Mouse (Mus musculus) liver, embryonic 11.5 days (tissue): Measurements from ENCODE around the gene Lcp1. TPM values are rescaled to one million over a fixed set of nuclear protein-coding genes. Genes with fewer than 3 reads are reported as not detected.

Source experiments
- ATAC-seq: fragments of 200-750 bp; cut with Nextera tagmentation; replicated peaks from 2 replicates; pipeline ENCODE4 v1.8.0; 2017; ENCODE audit warnings: moderate number of reproducible peaks, mild to moderate bottlenecking, moderate TSS enrichment, moderate library complexity; ENCODE audit not compliant: low FRiP score
- DNase-seq: peaks from one replicate; pipeline ENCODE4 v3.0.0-alpha.2; 2017; ENCODE audit warnings: low spot score
- H3K27ac ChIP-seq: fragments of 300-500 bp; sonication (generic); 2 replicates; pipeline ENCODE4 v1.5.1; 2014; ENCODE audit warnings: mild to moderate bottlenecking, low read depth, low read length, control low read depth
- H3K27me3 ChIP-seq: fragments of 300-500 bp; sonication (generic); replicated peaks from 2 replicates; pipeline ENCODE4 v1.6.1; 2014; ENCODE audit warnings: low read length, mixed read lengths; ENCODE audit not compliant: control insufficient read depth, insufficient read depth
- H3K36me3 ChIP-seq: fragments of 300-500 bp; sonication (generic); 2 replicates; pipeline ENCODE4 v1.6.1; 2014; ENCODE audit warnings: mild to moderate bottlenecking, low read length, moderate library complexity, mixed read lengths; ENCODE audit not compliant: control insufficient read depth, insufficient read depth
- H3K4me1 ChIP-seq: fragments of 300-500 bp; sonication (generic); replicated peaks from 2 replicates; pipeline ENCODE4 v1.6.1; 2014; ENCODE audit warnings: low read length, mixed read lengths; ENCODE audit not compliant: control insufficient read depth, insufficient read depth
- H3K4me2 ChIP-seq: fragments of 300-500 bp; sonication (generic); 2 replicates; pipeline ENCODE4 v1.6.1; 2014; ENCODE audit warnings: mild to moderate bottlenecking, control low read depth, moderate library complexity
- H3K4me3 ChIP-seq: fragments of 300-500 bp; sonication (generic); 2 replicates; pipeline ENCODE4 v1.5.1; 2014; ENCODE audit warnings: low read depth, low read length, control low read depth
- H3K9ac ChIP-seq: fragments of 300-500 bp; sonication (generic); 2 replicates; pipeline ENCODE4 v1.6.1; 2014; ENCODE audit warnings: low read depth, low read length, control low read depth
- H3K9me3 ChIP-seq: fragments of 300-500 bp; sonication (generic); 2 replicates; pipeline ENCODE4 v1.6.1; 2016; ENCODE audit warnings: low read length, inconsistent platforms, mixed read lengths; ENCODE audit not compliant: control insufficient read depth
- WGBS: fragments of 180-500 bp; shearing (Covaris S2); extraction: QIAGEN DNeasy Blood & Tissue Kit; methylation state at CpG from one replicate; pipeline ENCODE4 v1.1.7; 2014; 5-methylcytosine and 5-hydroxymethylcytosine counted together
- polyA plus RNA-seq: library from polyadenylated mRNA; unstranded; fragments of >200 nt; fragmentation: Nextera tagmentation; extraction: Ambion mirVana; gene quantifications from 2 replicates; pipeline ENCODE4 v1.2.1, GENCODE M21; 2014

Gene Lcp1
- polyA plus RNA-seq, 1 experiment from 2014 or later: 44.3 TPM

DNA sequence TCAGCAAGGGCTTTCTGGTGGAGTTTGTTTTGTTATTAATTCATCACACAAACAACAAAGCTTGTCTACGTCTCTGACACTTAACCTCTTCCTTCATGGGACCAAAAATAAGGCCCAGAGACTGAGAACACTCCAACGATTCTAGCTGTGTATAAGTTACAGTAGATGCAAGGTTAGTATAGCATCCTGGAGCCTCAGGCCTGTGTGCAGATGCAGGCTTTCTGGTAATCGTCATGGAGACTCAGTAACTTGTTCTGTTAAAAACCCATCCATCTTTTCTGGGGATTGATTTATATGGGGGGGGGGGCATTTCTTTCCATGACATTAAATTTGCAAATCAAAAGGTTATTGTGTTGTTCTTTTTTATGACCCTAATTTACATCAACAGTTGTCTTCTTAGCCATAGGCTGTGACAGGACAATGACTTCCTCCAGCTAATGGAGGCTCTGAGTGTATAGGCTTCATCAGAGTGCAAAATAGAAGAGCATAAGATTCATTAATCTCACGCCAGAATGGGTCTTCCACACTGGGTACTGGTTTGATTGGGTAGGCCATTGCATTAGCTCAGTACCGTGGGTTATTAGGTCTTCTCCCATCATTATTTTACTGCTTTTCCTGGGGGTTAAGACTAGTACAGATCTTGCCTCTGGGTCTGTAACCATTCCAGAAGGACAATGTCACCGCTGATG is 74.6 kb downstream of the Lcp1 start:
- Histone ChIP-seq H3K27me3 (no peaks in the 10 kb centered on the region), H3K9me3 (no peaks in the 10 kb centered on the region), H3K27ac (no peak overlapping the region), H3K36me3 (no peaks in the 10 kb centered on the region), H3K4me2 (no peak overlapping the region), H3K9ac (no peak overlapping the region), H3K4me3 (no peak overlapping the region), H3K4me1 (no peaks in the 10 kb centered on the region)
- no peak for ATAC-seq
- 77% methylated on average over 6 of the region's 6 CpGs for WGBS
- DNase-seq: no peak

DNA sequence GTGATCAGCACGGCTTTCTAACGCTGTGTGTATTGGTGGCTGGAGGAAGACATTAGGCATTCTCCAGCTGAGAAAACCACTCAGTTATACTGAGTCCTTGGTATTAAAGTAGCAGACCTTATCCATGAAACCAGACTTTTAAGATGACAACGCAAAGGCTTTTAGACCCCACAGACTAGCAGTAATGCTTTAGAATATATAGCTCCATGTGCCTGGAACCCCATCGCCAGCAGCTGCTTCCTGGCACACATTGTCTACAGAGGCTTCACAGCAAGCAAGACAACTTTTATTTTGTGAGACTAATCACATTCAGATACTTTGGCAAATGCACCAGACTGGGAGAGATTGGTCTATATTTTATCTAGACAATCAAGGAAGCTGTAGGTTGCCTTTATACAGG is 75.4 kb downstream of the Lcp1 start:
- Histone ChIP-seq H3K4me3 (no peak overlapping the region), H3K36me3 (no peaks in the 10 kb centered on the region), H3K9ac (no peak overlapping the region), H3K4me2 (no peak overlapping the region), H3K4me1 (no peaks in the 10 kb centered on the region), H3K27ac (no peak overlapping the region), H3K9me3 (no peaks in the 10 kb centered on the region), H3K27me3 (no peaks in the 10 kb centered on the region)
- ATAC-seq (no peak), DNase-seq (no peak)
- 88% methylated on average over 4 of the region's 4 CpGs for WGBS

DNA sequence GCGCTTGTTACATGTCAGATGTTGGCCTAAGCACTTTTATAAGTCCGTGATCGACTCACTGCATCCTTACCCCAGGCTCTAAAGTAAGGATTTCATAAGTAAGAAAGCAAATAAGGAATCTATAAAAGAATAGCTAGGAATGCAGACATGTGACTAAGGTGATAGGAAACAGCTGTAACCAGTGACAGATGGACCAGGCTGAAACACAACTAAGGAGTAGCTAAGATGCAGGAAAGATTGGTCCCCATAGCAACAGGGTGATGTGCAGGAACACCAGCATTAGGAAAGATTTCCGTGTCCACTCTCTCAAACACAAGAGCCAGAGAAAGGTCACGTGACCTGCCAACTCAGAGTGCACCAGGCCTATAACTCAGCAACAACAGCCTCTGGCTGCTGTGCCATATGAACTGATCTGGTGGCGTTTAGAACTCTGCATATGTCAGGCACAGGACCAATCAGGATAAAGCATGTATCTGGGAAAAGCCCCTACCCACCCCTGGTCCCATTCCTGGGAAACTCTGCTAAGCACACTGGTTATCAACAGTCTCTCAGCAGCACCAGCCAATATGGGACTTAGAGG is 77.8 kb downstream of the Lcp1 start:
- Histone ChIP-seq H3K36me3 (no peaks in the 10 kb centered on the region), H3K4me2 (no peak overlapping the region), H3K27me3 (no peaks in the 10 kb centered on the region), H3K4me1 (no peaks in the 10 kb centered on the region), H3K9me3 (no peaks in the 10 kb centered on the region), H3K4me3 (no peak overlapping the region), H3K9ac (no peak overlapping the region), H3K27ac (no peak overlapping the region)
- no peak for ATAC-seq
- DNase-seq: no peak
- 76% methylated on average over 6 of the region's 6 CpGs for WGBS

DNA sequence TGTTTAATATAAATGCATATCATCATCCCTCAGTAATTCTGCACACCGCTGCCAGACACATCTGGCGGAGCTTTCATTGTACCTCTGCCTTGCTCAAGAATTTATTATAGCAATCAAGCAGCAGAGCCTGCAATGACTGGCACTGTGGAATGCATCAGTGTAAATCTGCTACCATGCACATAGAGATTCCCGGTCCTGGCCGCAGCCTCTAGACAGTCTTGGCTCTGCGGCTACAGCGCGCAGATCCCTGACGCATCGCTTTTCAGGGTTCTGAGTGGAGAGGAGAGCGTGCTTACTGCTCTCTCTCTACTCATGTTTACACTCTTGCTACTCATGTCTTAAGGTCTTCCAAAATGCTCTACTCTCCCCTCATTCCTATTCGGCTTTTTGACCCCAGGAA is 82.9 kb downstream of the Lcp1 start:
- Histone ChIP-seq H3K4me3 (no peak overlapping the region), H3K9me3 (no peaks in the 10 kb centered on the region), H3K4me2 (no peak overlapping the region), H3K36me3 (no peaks in the 10 kb centered on the region), H3K27me3 (no peaks in the 10 kb centered on the region), H3K27ac (no peak overlapping the region), H3K4me1 (no peaks in the 10 kb centered on the region), H3K9ac (no peak overlapping the region)
- WGBS: 87% methylated on average over 11 of the region's 11 CpGs
- DNase-seq: no peak
- ATAC-seq: no peak

DNA sequence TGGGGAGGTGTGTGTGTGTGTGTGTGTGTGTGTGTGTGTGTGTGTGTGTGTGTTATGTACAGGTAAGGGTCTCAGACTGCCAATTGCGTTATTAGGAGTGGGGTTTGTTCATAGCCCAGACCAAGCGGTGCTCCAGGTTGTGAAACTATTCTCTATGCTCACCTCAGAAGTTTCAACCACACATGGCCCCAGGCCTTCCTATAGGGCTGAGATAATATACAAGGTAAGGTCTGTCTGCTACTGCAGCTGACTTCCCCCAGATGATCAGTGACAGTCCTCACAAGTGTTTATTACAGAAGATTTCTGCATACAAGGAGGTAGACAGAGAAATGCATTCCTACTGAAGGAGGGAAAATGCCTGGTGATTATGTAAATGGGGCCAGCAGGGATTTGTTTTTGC is 87.9 kb downstream of the Lcp1 start:
- Histone ChIP-seq H3K27ac (no peak overlapping the region), H3K4me2 (no peak overlapping the region), H3K36me3 (no peaks in the 10 kb centered on the region), H3K4me3 (no peak overlapping the region), H3K9me3 (no peaks in the 10 kb centered on the region), H3K27me3 (no peaks in the 10 kb centered on the region), H3K9ac (no peak overlapping the region), H3K4me1 (0 out of 2 replicates have a peak, but pooled peaks cover 2% of the 10 kb centered on the region)
- WGBS: 86% methylated on average over 2 of the region's 2 CpGs
- no peak for ATAC-seq
- DNase-seq: no peak

DNA sequence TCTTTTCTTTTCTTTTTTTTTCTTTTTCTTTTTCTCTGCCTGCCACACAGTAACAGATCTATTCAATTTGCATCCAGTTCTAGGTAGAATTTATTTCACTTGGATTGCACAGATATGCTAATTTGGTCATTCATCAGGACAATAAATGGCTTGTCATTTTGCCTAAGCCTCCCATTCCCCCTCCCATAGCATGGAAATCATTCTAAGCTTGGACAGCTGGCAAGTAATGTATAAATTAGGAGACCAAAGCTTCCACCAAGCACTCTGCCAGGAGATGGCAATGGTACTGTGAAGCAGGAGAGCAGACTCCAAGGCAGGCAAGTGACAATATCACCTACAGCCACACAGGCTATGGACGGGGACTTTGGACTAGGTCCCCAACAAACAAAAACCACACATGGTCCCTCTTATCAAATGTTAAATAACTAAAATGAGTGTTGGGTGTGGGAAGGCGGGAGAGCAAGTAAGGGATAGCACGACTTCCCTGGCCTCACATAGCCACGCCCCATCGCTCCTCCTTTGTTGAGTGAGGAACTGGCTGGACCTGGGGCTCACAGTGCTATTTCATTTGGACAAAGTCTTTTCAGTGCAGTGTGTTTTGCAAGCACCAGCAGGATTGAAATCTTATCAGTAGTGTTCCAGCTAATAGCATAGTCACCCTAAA is 88.5 kb downstream of the Lcp1 start:
- ATAC-seq (peak; percentile 26; the same call in 1 of the 2 replicates), DNase-seq (no peak)

DNA sequence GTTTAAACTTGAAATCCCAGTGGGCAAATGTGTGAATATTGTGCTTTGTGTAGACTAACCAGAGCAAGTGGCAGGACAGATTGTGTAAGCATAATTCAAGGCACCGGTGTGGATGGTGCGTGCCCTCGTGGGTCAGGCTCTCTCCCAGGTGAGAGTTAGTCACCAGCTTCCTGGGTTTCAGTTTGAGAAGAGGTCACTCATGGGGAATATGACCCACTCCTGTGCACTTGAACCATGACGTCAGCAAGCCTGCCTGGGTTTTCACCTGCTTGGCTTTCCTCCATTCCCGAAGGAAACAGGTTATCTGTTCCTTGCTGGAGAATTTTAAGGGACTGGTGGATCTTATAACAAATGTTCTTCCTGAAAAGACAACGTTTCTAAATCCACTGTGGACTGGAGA is 91.5 kb downstream of the Lcp1 start:
- H3K9ac ChIP-seq: no peak overlapping the region
- ATAC-seq: no peak
- no peaks in the 10 kb centered on the region for H3K36me3 ChIP-seq
- H3K4me1 ChIP-seq: 0 out of 2 replicates have a peak, but pooled peaks cover 2% of the 10 kb centered on the region
- WGBS: 77% methylated on average over 6 of the region's 6 CpGs
- DNase-seq: no peak
- no peak overlapping the region for H3K27ac ChIP-seq
- H3K27me3 ChIP-seq: no peaks in the 10 kb centered on the region
- no peaks in the 10 kb centered on the region for H3K9me3 ChIP-seq
- no peak overlapping the region for H3K4me2 ChIP-seq
- H3K4me3 ChIP-seq: no peak overlapping the region

More for the DNA sequence above, 88.5 kb downstream of the Lcp1 start:
- H3K27ac ChIP-seq: no peak overlapping the region
- no peak overlapping the region for H3K4me3 ChIP-seq
- no peaks in the 10 kb centered on the region for H3K27me3 ChIP-seq
- H3K9me3 ChIP-seq: no peaks in the 10 kb centered on the region
- WGBS: 77% methylated on average over 5 of the region's 5 CpGs
- H3K4me1 ChIP-seq: 0 out of 2 replicates have a peak, but pooled peaks cover 2% of the 10 kb centered on the region
- no peak overlapping the region for H3K4me2 ChIP-seq
- H3K9ac ChIP-seq: no peak overlapping the region
- H3K36me3 ChIP-seq: no peaks in the 10 kb centered on the region

DNA sequence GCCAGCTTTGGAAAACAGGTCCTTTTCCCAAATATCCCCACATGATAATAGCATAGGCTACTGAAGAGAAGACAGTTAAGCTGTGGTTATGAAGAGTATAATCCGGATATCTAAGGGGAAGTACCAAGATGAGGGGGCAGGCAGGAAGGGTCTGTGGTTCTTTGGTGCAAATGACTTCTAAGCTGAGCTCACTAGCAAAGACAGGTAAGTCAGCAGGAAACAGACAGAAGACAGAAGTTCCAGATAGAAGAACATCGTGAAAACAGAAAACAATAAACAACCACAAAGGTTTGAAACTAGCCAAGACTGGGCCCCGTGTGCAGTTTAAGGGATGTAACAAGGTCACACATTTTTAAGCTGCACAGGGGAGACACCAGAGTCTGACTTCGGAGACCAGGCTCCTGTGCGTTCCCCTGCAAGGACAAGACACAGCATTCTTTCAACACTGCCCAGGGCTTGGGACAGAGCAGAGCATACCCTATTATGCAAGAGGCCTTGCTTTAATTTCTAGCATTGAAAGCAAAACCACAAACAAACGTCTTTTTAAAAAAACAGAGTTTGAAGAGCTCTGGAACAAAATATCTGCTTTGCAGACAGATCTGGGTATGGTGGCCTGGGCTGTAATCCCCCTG is 96.7 kb downstream of the Lcp1 start:
- DNase-seq (no peak), ATAC-seq (no peak)
- WGBS: 49% methylated on average over 6 of the region's 6 CpGs
- no peaks in the 10 kb centered on the region for H3K9me3 ChIP-seq
- H3K4me1 ChIP-seq: no peaks in the 10 kb centered on the region
- no peaks in the 10 kb centered on the region for H3K27me3 ChIP-seq
- no peak overlapping the region for H3K9ac ChIP-seq
- no peak overlapping the region for H3K27ac ChIP-seq
- H3K36me3 ChIP-seq: no peaks in the 10 kb centered on the region
- H3K4me3 ChIP-seq: no peak overlapping the region
- no peak overlapping the region for H3K4me2 ChIP-seq
